Mouse (Mus musculus): ENCODE data around the gene Macrod2.

- TF ChIP-seq CTCF (IDR thresholded peaks at IDR 0.05; ENCODE audit: low read depth) = no peak
- no peak for TF ChIP-seq EP300 (IDR thresholded peaks at IDR 0.05; ENCODE audit: low read depth)
Measured at GRCm38 (mm10) chr2:142407341-142407740, 2012.2 kb downstream of the Macrod2 start.
